Mouse (Mus musculus): ENCODE measurements around the gene Rasl11b. TPM values are rescaled to one million over a fixed set of nuclear protein-coding genes. Genes with fewer than 3 reads are reported as not detected.

Gene Rasl11b
- total and polyA plus RNA-seq, 2 experiments: 1.1 to 6.6 TPM

DNA sequence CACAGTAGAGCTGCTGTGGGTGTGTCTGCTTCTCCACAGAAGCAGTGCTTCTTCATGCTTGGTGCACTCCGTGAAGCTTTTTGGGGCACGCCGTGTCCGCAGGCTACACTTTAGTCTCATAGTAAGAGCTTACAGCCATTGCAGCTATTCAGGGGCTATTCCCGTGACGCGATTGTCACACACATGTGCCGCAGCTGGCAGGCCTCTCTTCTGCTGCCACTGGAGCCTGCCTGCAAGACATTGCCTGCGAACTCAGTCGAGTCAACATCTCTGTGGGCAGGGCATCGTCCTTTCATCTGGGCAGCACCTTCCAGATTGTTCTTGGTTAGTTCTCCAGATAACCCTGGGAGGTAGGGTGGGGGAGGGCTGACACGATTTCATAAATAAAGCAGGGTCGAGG lies 4.7 kb downstream of the Rasl11b start:
- 87% methylated on average over 13 of the region's 13 CpGs for WGBS
- Histone ChIP-seq H3K27ac (replicated peaks; ENCODE audit: insufficient read depth, low read depth, low read length) (no peak overlapping the region), H3K79me2 (ENCODE audit: control insufficient read depth, insufficient read depth, low read length) (no peaks in the 10 kb centered on the region), H3K9ac (ENCODE audit: low read depth, low read length) (no peak overlapping the region), H3K4me1 (ENCODE audit: control insufficient read depth, insufficient read depth, low read length) (peaks cover 2% of the 10 kb centered on the region; the same call in 1 of the 2 replicates), H3K27me3 (ENCODE audit: control insufficient read depth, insufficient read depth, low read length) (no peaks in the 10 kb centered on the region), H3K4me3 (ENCODE audit: insufficient read depth, low read depth, low read length) (no peak overlapping the region), H3K36me3 (ENCODE audit: control insufficient read depth, insufficient read depth, low read length) (peaks cover 1% of the 10 kb centered on the region; the same call in 1 of the 2 replicates)
- TF ChIP-seq POLR2A (IDR thresholded peaks at IDR 0.05; ENCODE audit: extremely low read depth, insufficient read depth, low read length): no peak
- TF ChIP-seq CTCF (IDR thresholded peaks at IDR 0.05; ENCODE audit: low read depth, low read length): no peak
- DNase-seq (ENCODE audit: extremely low read depth, low read depth, low spot score): no peak

DNA sequence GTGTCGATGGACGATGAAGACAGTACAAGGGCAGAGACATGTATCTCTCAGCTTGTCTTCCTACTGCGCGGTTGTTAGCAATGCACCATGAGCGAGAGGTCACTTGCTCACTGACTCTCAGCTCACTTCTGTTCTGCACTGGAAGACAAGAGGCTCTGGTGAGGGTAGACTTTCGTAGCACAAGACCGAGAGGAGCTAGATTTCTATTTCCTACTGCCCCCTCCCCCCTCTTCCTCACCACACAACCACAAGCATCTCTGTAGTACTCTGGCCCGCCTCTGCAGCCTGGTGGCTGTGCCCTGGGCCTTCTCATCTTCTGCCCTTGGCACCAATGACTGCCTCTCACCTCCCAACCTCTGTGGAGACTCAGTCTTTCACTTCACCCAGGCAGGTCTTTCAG lies 5.4 kb downstream of the Rasl11b start:
- Histone ChIP-seq H3K27ac (replicated peaks; ENCODE audit: insufficient read depth, low read depth, low read length) (no peak overlapping the region), H3K4me3 (ENCODE audit: insufficient read depth, low read depth, low read length) (no peak overlapping the region), H3K79me2 (ENCODE audit: control insufficient read depth, insufficient read depth, low read length) (no peaks in the 10 kb centered on the region), H3K36me3 (ENCODE audit: control insufficient read depth, insufficient read depth, low read length) (peaks cover 1% of the 10 kb centered on the region; the same call in 1 of the 2 replicates), H3K9ac (ENCODE audit: low read depth, low read length) (no peak overlapping the region), H3K4me1 (ENCODE audit: control insufficient read depth, insufficient read depth, low read length) (peaks cover 2% of the 10 kb centered on the region; the same call in 1 of the 2 replicates), H3K27me3 (ENCODE audit: control insufficient read depth, insufficient read depth, low read length) (no peaks in the 10 kb centered on the region)
- WGBS: 94% methylated on average over 8 of the region's 8 CpGs
- TF ChIP-seq CTCF (IDR thresholded peaks at IDR 0.05; ENCODE audit: low read depth, low read length): no peak
- no peak for TF ChIP-seq POLR2A (IDR thresholded peaks at IDR 0.05; ENCODE audit: extremely low read depth, insufficient read depth, low read length)
- no peak for DNase-seq (ENCODE audit: extremely low read depth, low read depth, low spot score)

DNA sequence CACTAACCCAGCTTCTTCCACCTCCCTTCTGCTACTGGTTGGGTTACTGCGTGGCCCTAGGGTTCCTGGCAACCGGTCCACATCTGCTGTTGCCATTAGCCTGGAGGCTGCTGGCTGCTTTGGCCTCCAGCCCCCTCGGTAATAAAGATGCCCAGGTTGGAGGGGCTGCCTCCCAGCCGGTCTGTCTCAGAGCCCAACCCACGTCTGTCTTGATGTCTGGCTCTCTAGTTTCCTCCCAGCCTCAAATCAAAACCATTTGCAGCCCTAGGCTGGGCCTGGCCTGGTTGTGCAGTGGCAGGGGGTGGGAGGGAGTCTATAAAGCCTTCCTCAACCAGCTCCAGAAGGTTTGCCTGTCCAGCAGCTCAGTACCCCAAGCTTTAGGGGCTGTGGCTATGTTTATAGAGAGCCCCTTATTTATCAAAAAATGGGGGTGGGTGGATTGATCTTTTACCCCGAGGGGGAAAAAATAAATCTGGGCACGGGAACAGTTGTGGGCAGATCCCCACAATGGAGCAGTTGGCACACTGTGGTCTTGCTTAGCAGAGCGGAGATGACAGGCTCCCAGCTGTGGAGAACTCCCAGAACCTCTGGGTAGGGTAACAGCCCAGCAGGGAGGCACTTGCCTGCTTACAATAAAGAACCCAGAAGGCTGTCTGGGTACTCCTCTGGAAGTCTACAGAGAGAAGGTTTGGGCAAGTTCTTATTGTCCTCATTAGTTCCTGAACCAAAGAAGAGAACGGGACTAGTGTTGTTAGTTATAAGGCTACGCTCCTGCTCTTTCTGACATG lies 6.7 kb downstream of the Rasl11b start:
- Histone ChIP-seq H3K27me3 (ENCODE audit: control insufficient read depth, insufficient read depth, low read length) (no peaks in the 10 kb centered on the region), H3K9ac (ENCODE audit: low read depth, low read length) (no peak overlapping the region), H3K4me1 (ENCODE audit: control insufficient read depth, insufficient read depth, low read length) (no peaks in the 10 kb centered on the region), H3K4me3 (ENCODE audit: insufficient read depth, low read depth, low read length) (no peak overlapping the region), H3K27ac (replicated peaks; ENCODE audit: insufficient read depth, low read depth, low read length) (no peak overlapping the region), H3K36me3 (ENCODE audit: control insufficient read depth, insufficient read depth, low read length) (peaks cover 1% of the 10 kb centered on the region; the same call in 1 of the 2 replicates), H3K79me2 (ENCODE audit: control insufficient read depth, insufficient read depth, low read length) (no peaks in the 10 kb centered on the region)
- DNase-seq (ENCODE audit: extremely low read depth, low read depth, low spot score): no peak
- WGBS: 92% methylated on average over 10 of the region's 10 CpGs
- TF ChIP-seq POLR2A (IDR thresholded peaks at IDR 0.05; ENCODE audit: extremely low read depth, insufficient read depth, low read length) (no peak), CTCF (IDR thresholded peaks at IDR 0.05; ENCODE audit: low read depth, low read length) (no peak)

GRCm38 (mm10) chr5:74202515-74202914 lies 7.4 kb downstream of the Rasl11b start:
- TF ChIP-seq CTCF (IDR thresholded peaks at IDR 0.05; ENCODE audit: low read depth, low read length): no peak
- TF ChIP-seq POLR2A (IDR thresholded peaks at IDR 0.05; ENCODE audit: extremely low read depth, insufficient read depth, low read length): no peak
- peaks cover 1% of the 10 kb centered on the region; the same call in 1 of the 2 replicates for H3K36me3 ChIP-seq (ENCODE audit: control insufficient read depth, insufficient read depth, low read length)
- H3K4me3 ChIP-seq (ENCODE audit: insufficient read depth, low read depth, low read length): no peak overlapping the region
- H3K79me2 ChIP-seq (ENCODE audit: control insufficient read depth, insufficient read depth, low read length): no peaks in the 10 kb centered on the region
- no peaks in the 10 kb centered on the region for H3K27me3 ChIP-seq (ENCODE audit: control insufficient read depth, insufficient read depth, low read length)
- 58% methylated on average over 4 of the region's 4 CpGs for WGBS
- H3K4me1 ChIP-seq (ENCODE audit: control insufficient read depth, insufficient read depth, low read length): no peaks in the 10 kb centered on the region
- no peak overlapping the region for H3K9ac ChIP-seq (ENCODE audit: low read depth, low read length)
- no peak for DNase-seq (ENCODE audit: extremely low read depth, low read depth, low spot score)
- no peak overlapping the region for H3K27ac ChIP-seq (replicated peaks; ENCODE audit: insufficient read depth, low read depth, low read length)

DNA sequence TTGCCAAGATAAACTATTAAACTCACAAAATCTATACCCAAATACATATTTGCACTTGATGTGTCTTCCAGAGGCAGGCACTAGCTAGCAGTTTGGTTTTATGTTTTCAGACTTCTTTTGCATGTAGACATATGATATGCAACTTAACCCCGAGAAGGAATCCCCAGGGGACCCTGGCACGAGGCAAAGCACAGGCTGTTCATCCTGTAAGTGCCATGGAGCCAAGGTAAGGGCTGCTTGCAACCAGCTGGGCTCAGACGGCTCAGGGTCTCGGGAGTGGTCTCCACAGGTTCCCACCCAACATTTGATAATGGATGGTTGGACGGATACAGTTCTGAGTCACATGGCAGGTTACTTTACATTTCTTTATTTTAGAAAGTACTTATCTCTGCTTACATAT lies 9.4 kb downstream of the Rasl11b start:
- no peaks in the 10 kb centered on the region for H3K36me3 ChIP-seq (ENCODE audit: control insufficient read depth, insufficient read depth, low read length)
- H3K9ac ChIP-seq (ENCODE audit: low read depth, low read length): no peak overlapping the region
- H3K4me1 ChIP-seq (ENCODE audit: control insufficient read depth, insufficient read depth, low read length): no peaks in the 10 kb centered on the region
- WGBS: 93% methylated on average over 5 of the region's 5 CpGs
- no peak for DNase-seq (ENCODE audit: extremely low read depth, low read depth, low spot score)
- no peaks in the 10 kb centered on the region for H3K79me2 ChIP-seq (ENCODE audit: control insufficient read depth, insufficient read depth, low read length)
- TF ChIP-seq POLR2A (IDR thresholded peaks at IDR 0.05; ENCODE audit: extremely low read depth, insufficient read depth, low read length) (no peak), CTCF (IDR thresholded peaks at IDR 0.05; ENCODE audit: low read depth, low read length) (no peak)
- H3K4me3 ChIP-seq (ENCODE audit: insufficient read depth, low read depth, low read length): no peak overlapping the region
- H3K27me3 ChIP-seq (ENCODE audit: control insufficient read depth, insufficient read depth, low read length): no peaks in the 10 kb centered on the region
- no peak overlapping the region for H3K27ac ChIP-seq (replicated peaks; ENCODE audit: insufficient read depth, low read depth, low read length)

GRCm38 (mm10) chr5:74205509-74205908 lies 10.4 kb downstream of the Rasl11b start:
- Histone ChIP-seq H3K79me2 (ENCODE audit: control insufficient read depth, insufficient read depth, low read length) (no peaks in the 10 kb centered on the region), H3K27ac (replicated peaks; ENCODE audit: insufficient read depth, low read depth, low read length) (no peak overlapping the region), H3K9ac (ENCODE audit: low read depth, low read length) (no peak overlapping the region), H3K4me3 (ENCODE audit: insufficient read depth, low read depth, low read length) (no peak overlapping the region), H3K4me1 (ENCODE audit: control insufficient read depth, insufficient read depth, low read length) (no peaks in the 10 kb centered on the region), H3K27me3 (ENCODE audit: control insufficient read depth, insufficient read depth, low read length) (no peaks in the 10 kb centered on the region), H3K36me3 (ENCODE audit: control insufficient read depth, insufficient read depth, low read length) (no peaks in the 10 kb centered on the region)
- no peak for DNase-seq (ENCODE audit: extremely low read depth, low read depth, low spot score)
- TF ChIP-seq POLR2A (IDR thresholded peaks at IDR 0.05; ENCODE audit: extremely low read depth, insufficient read depth, low read length): no peak
- no peak for TF ChIP-seq CTCF (IDR thresholded peaks at IDR 0.05; ENCODE audit: low read depth, low read length)
- WGBS: 87% methylated on average over 8 of the region's 8 CpGs

Measured in liver, adult 2 months (tissue).